Comparison of ENCODE assay signal across 12 mouse cellular contexts in the genomic region with DNA sequence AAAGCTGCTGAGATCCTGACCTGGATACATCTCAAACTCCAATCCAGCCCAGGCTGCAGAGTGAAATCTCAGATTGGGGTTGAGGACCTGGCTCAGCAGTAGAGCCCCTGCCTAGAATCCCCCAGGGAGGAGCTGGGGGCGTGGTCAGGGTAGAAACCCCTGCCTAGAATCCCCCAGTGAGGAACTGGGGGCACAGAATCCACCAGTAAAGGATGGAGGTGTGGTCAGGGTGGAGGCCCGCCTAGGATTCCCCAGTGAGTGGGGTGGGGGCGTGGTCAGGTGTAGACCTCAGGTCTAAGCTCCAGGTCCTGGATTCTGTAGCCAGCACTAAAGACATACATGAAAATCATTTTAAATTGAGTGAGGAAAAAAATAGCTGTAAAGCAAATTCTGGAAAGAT. TPM values are rescaled to one million over a fixed set of nuclear protein-coding genes. Genes with fewer than 3 reads are reported as not detected.
DNase-seq lines count a peak whose midpoint lies in the region; ATAC-seq lines count a peak whose summit lies in the region.
"Had no signal": no experiment of that assay in that cellular context is flagged by ENCODE, and none has a peak within 500 bp of the region (broad histone marks: within the 10 kb centered on the region; RNA-seq: fewer than 3 reads in every experiment).

No protein-coding gene starts in this region.

- no peaks in the 10 kb centered on the region for H3K27me3 ChIP-seq in kidney, embryonic 16.5 days (ENCODE audit: insufficient read depth, low read length)
- no peaks in the 10 kb centered on the region for H3K27me3 ChIP-seq in embryonic facial prominence, embryonic 13.5 days
- no peaks in the 10 kb centered on the region for H3K27me3 ChIP-seq in hindbrain, embryonic 12.5 days
- H3K27me3 ChIP-seq in midbrain, embryonic 14.5 days (ENCODE audit: control insufficient read depth, insufficient read depth, low read length) = no peaks in the 10 kb centered on the region

- 54% methylated on average over 3 of the region's 3 CpGs for WGBS in kidney, embryonic 16.5 days
- 36% methylated on average over 3 of the region's 3 CpGs for WGBS in embryonic facial prominence, embryonic 13.5 days
- WGBS in hindbrain, embryonic 12.5 days = 44% methylated on average over 3 of the region's 3 CpGs
- WGBS in midbrain, embryonic 14.5 days = 32% methylated on average over 3 of the region's 3 CpGs

- H3K4me3 ChIP-seq in kidney, embryonic 16.5 days (ENCODE audit: low read length) = peak overlapping the region; percentile 78
- H3K4me3 ChIP-seq in embryonic facial prominence, embryonic 13.5 days = peak overlapping the region; percentile 79
- H3K4me3 ChIP-seq in hindbrain, embryonic 12.5 days = peak overlapping the region; percentile 60
- peak overlapping the region; percentile 89 for H3K4me3 ChIP-seq in midbrain, embryonic 14.5 days (replicated peaks; ENCODE audit: low read depth, low read length)

- DNase-seq in kidney, adult 9 months = no peak
- DNase-seq in midbrain, embryonic 14.5 days = no peak
- DNase-seq in spleen, postnatal 4 days (ENCODE audit: low spot score in 2 of 2) = no peak
- DNase-seq in lung, postnatal 36 days = no peak
- DNase-seq: adrenal gland, adult 8-10 months; gastrocnemius, postnatal 14 days; kidney, postnatal 14 days; thymus, adult 18-20 months had no signal

- H3K36me3 ChIP-seq in kidney, embryonic 16.5 days (ENCODE audit: insufficient read depth, low read length) = peaks cover 6% of the 10 kb centered on the region
- peaks cover 33% of the 10 kb centered on the region for H3K36me3 ChIP-seq in embryonic facial prominence, embryonic 13.5 days
- H3K36me3 ChIP-seq in hindbrain, embryonic 12.5 days = peaks cover 28% of the 10 kb centered on the region
- H3K36me3 ChIP-seq in midbrain, embryonic 14.5 days (ENCODE audit: control insufficient read depth, insufficient read depth, low read length) = peaks cover 26% of the 10 kb centered on the region

- H3K4me1 ChIP-seq in kidney, embryonic 16.5 days (ENCODE audit: insufficient read depth, low read length) = peaks cover 29% of the 10 kb centered on the region
- H3K4me1 ChIP-seq in embryonic facial prominence, embryonic 13.5 days = peaks cover 27% of the 10 kb centered on the region
- peaks cover 48% of the 10 kb centered on the region for H3K4me1 ChIP-seq in hindbrain, embryonic 12.5 days
- H3K4me1 ChIP-seq in midbrain, embryonic 14.5 days (ENCODE audit: control insufficient read depth, insufficient read depth, low read length) = peaks cover 28% of the 10 kb centered on the region

- H3K27ac ChIP-seq in kidney, embryonic 16.5 days (ENCODE audit: low read length) = 0 out of 2 replicates have a peak overlapping the region, but pooled peaks have one; percentile 29
- H3K27ac ChIP-seq in embryonic facial prominence, embryonic 13.5 days = peak overlapping the region; percentile 83; the same call in 1 of the 2 replicates
- H3K27ac ChIP-seq in hindbrain, embryonic 12.5 days = peak overlapping the region; percentile 96
- H3K27ac ChIP-seq in midbrain, embryonic 14.5 days (replicated peaks; ENCODE audit: low read depth, low read length) = peak overlapping the region; percentile 97

- no peak for ATAC-seq in kidney, embryonic 16.5 days (ENCODE audit: low FRiP score, low TSS enrichment)
- ATAC-seq in embryonic facial prominence, embryonic 13.5 days (ENCODE audit: insufficient number of reproducible peaks, insufficient read depth, low FRiP score, low TSS enrichment, low read depth) = no peak
- peak; percentile 11; the same call in 1 of the 2 replicates for ATAC-seq in hindbrain, embryonic 12.5 days (ENCODE audit: low FRiP score)
- ATAC-seq in midbrain, embryonic 14.5 days (ENCODE audit: low FRiP score, low TSS enrichment) = peak; percentile 4; the same call in 1 of the 2 replicates
- no peak for ATAC-seq in CD4-positive, CD25-positive, alpha-beta regulatory T cell, adult 4 months

- no peaks in the 10 kb centered on the region for H3K9me3 ChIP-seq in kidney, embryonic 16.5 days (ENCODE audit: low read length)
- no peaks in the 10 kb centered on the region for H3K9me3 ChIP-seq in embryonic facial prominence, embryonic 13.5 days
- H3K9me3 ChIP-seq in hindbrain, embryonic 12.5 days (replicated peaks) = no peaks in the 10 kb centered on the region
- H3K9me3 ChIP-seq in midbrain, embryonic 14.5 days (ENCODE audit: control insufficient read depth, low read length) = no peaks in the 10 kb centered on the region

- H3K9ac ChIP-seq in kidney, embryonic 16.5 days (replicated peaks; ENCODE audit: low read length) = peak overlapping the region; percentile 92; the same call in 1 of the 2 replicates
- H3K9ac ChIP-seq in embryonic facial prominence, embryonic 13.5 days = peak overlapping the region; percentile 93
- H3K9ac ChIP-seq in hindbrain, embryonic 12.5 days = peak overlapping the region; percentile 94
- peak overlapping the region; percentile 94 for H3K9ac ChIP-seq in midbrain, embryonic 14.5 days (replicated peaks; ENCODE audit: low read length)

- H3K4me2 ChIP-seq in kidney, embryonic 16.5 days (replicated peaks; ENCODE audit: low read depth, low read length) = peak overlapping the region; percentile 97
- H3K4me2 ChIP-seq in embryonic facial prominence, embryonic 13.5 days = peak overlapping the region; percentile 75
- H3K4me2 ChIP-seq in hindbrain, embryonic 12.5 days (replicated peaks) = peak overlapping the region; percentile 81
- H3K4me2 ChIP-seq in midbrain, embryonic 14.5 days (ENCODE audit: low read length) = peak overlapping the region; percentile 97

RNA-seq across cellular contexts. Expression of a gene that starts 1.4 kb away (rescaled TPM):
- 7.9 and 8.2 TPM in 2 replicates for polyA plus RNA-seq in kidney, embryonic 16.5 days (2015; fragmentation: Nextera tagmentation; extraction: Ambion mirVana)
- 7.3 and 8.5 TPM in 2 replicates for polyA plus RNA-seq in embryonic facial prominence, embryonic 13.5 days (2015; fragmentation: Nextera tagmentation; extraction: Ambion mirVana)
- 11.8 and 14.1 TPM in 2 replicates for polyA plus RNA-seq in hindbrain, embryonic 12.5 days (2016; fragmentation: Nextera tagmentation; extraction: Ambion mirVana)
- polyA plus RNA-seq in midbrain, embryonic 14.5 days (2014; fragmentation: Nextera tagmentation; extraction: Ambion mirVana) = 14.9 and 16.7 TPM in 2 replicates
- not detected for polyA plus RNA-seq in CD4-positive, CD25-positive, alpha-beta regulatory T cell, adult 4 months (2017; shearing (Covaris generic))

RNA-seq across cellular contexts. Expression of a gene that starts 1.6 kb away (rescaled TPM):
- polyA plus RNA-seq in kidney, embryonic 16.5 days (2015; fragmentation: Nextera tagmentation; extraction: Ambion mirVana) = 72.7 and 78.6 TPM in 2 replicates
- polyA plus RNA-seq in embryonic facial prominence, embryonic 13.5 days (2015; fragmentation: Nextera tagmentation; extraction: Ambion mirVana) = 126 and 138 TPM in 2 replicates
- polyA plus RNA-seq in hindbrain, embryonic 12.5 days (2016; fragmentation: Nextera tagmentation; extraction: Ambion mirVana) = 289 and 290 TPM in 2 replicates
- 342 and 375 TPM in 2 replicates for polyA plus RNA-seq in midbrain, embryonic 14.5 days (2014; fragmentation: Nextera tagmentation; extraction: Ambion mirVana)
- 1 to 10 TPM; 2.1 to 4.5 TPM for polyA plus RNA-seq in CD4-positive, CD25-positive, alpha-beta regulatory T cell, adult 4 months (2017; shearing (Covaris generic))

RNA-seq across cellular contexts. Expression of a gene that starts 13.2 kb away (rescaled TPM):
- 0.60 and 0.76 TPM in 2 replicates for polyA plus RNA-seq in kidney, embryonic 16.5 days (2015; fragmentation: Nextera tagmentation; extraction: Ambion mirVana)
- polyA plus RNA-seq in embryonic facial prominence, embryonic 13.5 days (2015; fragmentation: Nextera tagmentation; extraction: Ambion mirVana) = 1.9 TPM in 1 of 2 replicates, not detected in the other
- 0.56 TPM in 1 of 2 replicates, not detected in the other for polyA plus RNA-seq in hindbrain, embryonic 12.5 days (2016; fragmentation: Nextera tagmentation; extraction: Ambion mirVana)
- not detected in 2 replicates for polyA plus RNA-seq in midbrain, embryonic 14.5 days (2014; fragmentation: Nextera tagmentation; extraction: Ambion mirVana)
- polyA plus RNA-seq in CD4-positive, CD25-positive, alpha-beta regulatory T cell, adult 4 months (2017; shearing (Covaris generic)) = not detected

RNA-seq across cellular contexts. Expression of a gene that starts 17.8 kb away (rescaled TPM):
- polyA plus RNA-seq in kidney, embryonic 16.5 days (2015; fragmentation: Nextera tagmentation; extraction: Ambion mirVana) = not detected in 2 replicates
- not detected in 2 replicates for polyA plus RNA-seq in embryonic facial prominence, embryonic 13.5 days (2015; fragmentation: Nextera tagmentation; extraction: Ambion mirVana)
- not detected in 2 replicates for polyA plus RNA-seq in hindbrain, embryonic 12.5 days (2016; fragmentation: Nextera tagmentation; extraction: Ambion mirVana)
- not detected in 2 replicates for polyA plus RNA-seq in midbrain, embryonic 14.5 days (2014; fragmentation: Nextera tagmentation; extraction: Ambion mirVana)
- not detected for polyA plus RNA-seq in CD4-positive, CD25-positive, alpha-beta regulatory T cell, adult 4 months (2017; shearing (Covaris generic))

RNA-seq across cellular contexts. Expression of a gene that starts 18.6 kb away (rescaled TPM):
- polyA plus RNA-seq in kidney, embryonic 16.5 days (2015; fragmentation: Nextera tagmentation; extraction: Ambion mirVana) = 431 and 491 TPM in 2 replicates
- 386 and 390 TPM in 2 replicates for polyA plus RNA-seq in embryonic facial prominence, embryonic 13.5 days (2015; fragmentation: Nextera tagmentation; extraction: Ambion mirVana)
- 201 and 211 TPM in 2 replicates for polyA plus RNA-seq in hindbrain, embryonic 12.5 days (2016; fragmentation: Nextera tagmentation; extraction: Ambion mirVana)
- polyA plus RNA-seq in midbrain, embryonic 14.5 days (2014; fragmentation: Nextera tagmentation; extraction: Ambion mirVana) = 47.5 and 74.0 TPM in 2 replicates
- 100 to 1,000 TPM; 103 to 274 TPM for polyA plus RNA-seq in CD4-positive, CD25-positive, alpha-beta regulatory T cell, adult 4 months (2017; shearing (Covaris generic))

Comparison
In these comparisons a context has a peak if more than half of its experiments do, and no peak if none do; other contexts are left out.
1. ATAC-seq: peak in hindbrain, embryonic 12.5 days (single experiment) and midbrain, embryonic 14.5 days (single experiment); none in kidney, embryonic 16.5 days (single experiment), embryonic facial prominence, embryonic 13.5 days (single experiment) and CD4-positive, CD25-positive, alpha-beta regulatory T cell, adult 4 months (single experiment).
2. H3K27ac ChIP-seq: peak in every context shown above with its lines; median percentile 97 in midbrain, embryonic 14.5 days; 96 in hindbrain, embryonic 12.5 days; 83 in embryonic facial prominence, embryonic 13.5 days; 29 in kidney, embryonic 16.5 days.
3. RNA of a gene that starts 1.6 kb away (polyA plus RNA-seq): 342 to 375 TPM in midbrain, embryonic 14.5 days, 289 to 290 TPM in hindbrain, embryonic 12.5 days, 126 to 138 TPM in embryonic facial prominence, embryonic 13.5 days and 72.7 to 78.6 TPM in kidney, embryonic 16.5 days; 2.1 to 4.5 TPM in CD4-positive, CD25-positive, alpha-beta regulatory T cell, adult 4 months; every median in the first group is over 10 times any median in the second.
4. Peak in every context shown above with its lines, with median percentiles within 50 percentile points of each other: H3K4me2 ChIP-seq, H3K4me3 ChIP-seq and H3K9ac ChIP-seq.